Mouse (Mus musculus): Measurements from ENCODE around the gene Fnip2.

DNA sequence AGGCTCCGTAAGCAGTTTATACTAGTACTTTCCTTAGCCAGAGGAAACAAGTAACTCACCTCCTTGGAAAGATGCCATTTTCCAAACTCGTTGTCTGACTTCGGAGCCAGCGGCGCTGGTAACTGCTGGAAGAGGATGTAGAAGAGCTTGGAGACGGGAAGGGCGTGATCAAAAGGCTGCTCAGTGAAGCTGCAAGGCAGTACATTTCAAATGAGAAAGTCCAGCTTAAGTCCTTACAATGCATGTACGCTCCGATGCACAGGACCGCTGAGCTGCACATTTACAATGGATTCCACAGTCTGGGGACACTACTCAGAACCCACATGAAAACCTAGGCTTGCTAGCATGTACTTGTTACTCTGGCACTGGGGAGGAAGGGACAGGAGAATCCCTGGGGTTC is 67.3 kb downstream of the Fnip2 start:
- TF ChIP-seq GATA1 (IDR thresholded peaks at IDR 0.05; ENCODE audit: low read length) (no peak), TAL1 (IDR thresholded peaks at IDR 0.05; ENCODE audit: low read length) (no peak)
